Mouse (Mus musculus): ENCODE results near the gene Olfr392. TPM values are rescaled to one million over a fixed set of nuclear protein-coding genes. Genes with fewer than 3 reads are reported as not detected.

Olfr392 gene
- not detected for polyA plus RNA-seq (2021)

GRCm38 (mm10) chr11:73816949-73817348 lies at the start of gene Olfr392:
Gene Olfr392, minus strand, starts transcription at chr11:73817049.
- TF ChIP-seq CTCF (IDR thresholded peaks at IDR 0.05), result no peak
- in situ Hi-C loops (cut with MboI; ENCODE audit: low pct_unique_long_range_greater_than_20kb), result no loop called here
- ChIA-PET CTCF (no interaction called here), POLR2A (no interaction called here)
- no peak for DNase-seq (ENCODE audit: low read depth, low spot score)
- no peaks in the 10 kb centered on the region for H3K27me3 ChIP-seq
- no peak for ATAC-seq

- peaks cover 3% of the 10 kb centered on the region for H3K27me3 ChIP-seq
- CTCF ChIA-PET, result no interaction called here
- in situ Hi-C loops (cut with MboI; ENCODE audit: low pct_unique_long_range_greater_than_20kb), result no loop called here
- DNase-seq (ENCODE audit: low read depth, low spot score) (no peak), ATAC-seq (no peak)
- POLR2A ChIA-PET, result no interaction called here
- no peak for TF ChIP-seq CTCF (IDR thresholded peaks at IDR 0.05)
These were observed 34.5 kb upstream of the Olfr392 start, which contains the start of gene Olfr393 for GRCm38 (mm10) chr11:73851354-73851753. Gene Olfr393, minus strand, starts transcription at chr11:73851454.

- in situ Hi-C loops (cut with MboI; ENCODE audit: low pct_unique_long_range_greater_than_20kb), result no loop called here
- POLR2A ChIA-PET, result no interaction called here
These were observed 13.9 kb downstream of the Olfr392 start, which contains the start of gene Olfr391-ps for GRCm38 (mm10) chr11:73802952-73803351. Gene Olfr391-ps, minus strand, starts transcription at chr11:73803052.

GRCm38 (mm10) chr11:73782664-73783063 lies 34.2 kb downstream of the Olfr392 start, which contains the start of gene Olfr390:
Gene Olfr390, plus strand, starts transcription at chr11:73782964.
- in situ Hi-C loops (cut with MboI; ENCODE audit: low pct_unique_long_range_greater_than_20kb), result no loop called here
- CTCF ChIA-PET, result no interaction called here
- no peak for TF ChIP-seq CTCF (IDR thresholded peaks at IDR 0.05)
- peaks cover 4% of the 10 kb centered on the region for H3K27me3 ChIP-seq
- POLR2A ChIA-PET, result no interaction called here
- ATAC-seq, result no peak
- DNase-seq (ENCODE audit: low read depth, low spot score), result no peak

More at GRCm38 (mm10) chr11:73802952-73803351, 13.9 kb downstream of the Olfr392 start, which contains the start of gene Olfr391-ps:
- CTCF ChIA-PET, result no interaction called here
- TF ChIP-seq CTCF (IDR thresholded peaks at IDR 0.05), result no peak
- no peaks in the 10 kb centered on the region for H3K27me3 ChIP-seq
- ATAC-seq (no peak), DNase-seq (ENCODE audit: low read depth, low spot score) (no peak)

GRCm38 (mm10) chr11:73780613-73781012 lies 36.2 kb downstream of the Olfr392 start, which contains the start of gene Olfr389:
Gene Olfr389, minus strand, starts transcription at chr11:73780713.
- in situ Hi-C loops (cut with MboI; ENCODE audit: low pct_unique_long_range_greater_than_20kb), result no loop called here
- CTCF ChIA-PET, result no interaction called here
- ATAC-seq (no peak), DNase-seq (ENCODE audit: low read depth, low spot score) (no peak)
- TF ChIP-seq CTCF (IDR thresholded peaks at IDR 0.05), result no peak
- POLR2A ChIA-PET, result no interaction called here
- H3K27me3 ChIP-seq, result peaks cover 4% of the 10 kb centered on the region

Other genes with a start within 250 kb of the Olfr392 start
- not detected for gene Olfr385, start 224.0 kb downstream of the Olfr392 start, polyA plus RNA-seq (2021)
- gene Olfr384, start 218.5 kb downstream of the Olfr392 start, polyA plus RNA-seq (2021), result not detected
- not detected for gene Zfp735, start 128.3 kb downstream of the Olfr392 start, polyA plus RNA-seq (2021)
- not detected for gene Olfr389, start 36.3 kb downstream of the Olfr392 start, polyA plus RNA-seq (2021)
- gene Olfr390, start 34.1 kb downstream of the Olfr392 start, polyA plus RNA-seq (2021), result not detected
- not detected for gene Olfr391-ps, start 14.0 kb downstream of the Olfr392 start, polyA plus RNA-seq (2021)
- gene Olfr393, start 34.4 kb upstream of the Olfr392 start, polyA plus RNA-seq (2021), result not detected
- gene Olfr394, start 73.7 kb upstream of the Olfr392 start, polyA plus RNA-seq (2021), result not detected
- gene Olfr395, start 92.2 kb upstream of the Olfr392 start, polyA plus RNA-seq (2021), result not detected
- gene Olfr23, start 119.6 kb upstream of the Olfr392 start, polyA plus RNA-seq (2021), result not detected
- gene Olfr397, start 143.8 kb upstream of the Olfr392 start, polyA plus RNA-seq (2021), result not detected
- not detected for gene Olfr398, start 173.4 kb upstream of the Olfr392 start, polyA plus RNA-seq (2021)
- not detected for gene Olfr139, start 239.5 kb upstream of the Olfr392 start, polyA plus RNA-seq (2021)
- not detected for gene Olfr399, start 239.6 kb upstream of the Olfr392 start, polyA plus RNA-seq (2021)

Measured in Patski (cell line).